Mouse (Mus musculus): ENCODE measurements around the gene Ank3.

DNA sequence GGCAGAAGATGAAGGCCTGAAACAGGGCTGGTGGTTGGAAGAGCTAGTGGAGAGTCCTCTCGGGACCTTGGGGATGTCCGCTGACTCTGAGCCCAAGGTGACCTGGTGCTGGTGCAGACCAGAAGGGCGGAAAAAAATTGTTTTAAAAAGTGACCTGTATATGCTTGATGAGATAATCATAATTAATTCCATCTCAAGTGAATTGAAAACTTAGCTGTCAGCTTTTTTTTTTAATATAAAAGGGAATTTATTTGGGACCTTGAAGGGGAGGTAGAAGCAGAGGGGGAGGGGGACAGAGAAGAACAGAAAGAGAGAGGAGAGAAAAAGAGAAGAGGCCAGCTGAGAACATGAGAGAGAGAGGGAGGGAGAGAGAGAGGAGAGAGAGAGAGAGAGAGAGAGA is 229.2 kb downstream of the Ank3 start:
- TF ChIP-seq CTCF (IDR thresholded peaks at IDR 0.05; ENCODE audit: extremely low read depth, insufficient read length, insufficient replicate concordance, low read depth, low read length), result no peak
- no peak for TF ChIP-seq POLR2A (IDR thresholded peaks at IDR 0.05; ENCODE audit: low read depth, low read length)
